Mouse (Mus musculus): ENCODE results near the gene Myo18a.
"Not testable (repeated sequence)": the region's sequence is repeated elsewhere in the genome, so short reads cannot be mapped to it uniquely, and the experiment has no call there.

Gene Myo18a

GRCm38 (mm10) chr11:77762783-77763672 lies at the start of gene Myo18a:
TSS of gene Myo18a (plus strand) at chr11:77763246.
- peak; percentile 72 to 79 for DNase-seq (ENCODE audit: low spot score in 2 of 2)

GRCm38 (mm10) chr11:77713736-77714135 lies 49.3 kb upstream of the Myo18a start:
- DNase-seq (ENCODE audit: low spot score in 2 of 2) = no peak

GRCm38 (mm10) chr11:77719055-77719454 lies 44.0 kb upstream of the Myo18a start:
- DNase-seq (ENCODE audit: low spot score in 2 of 2) = no peak

- no peak for DNase-seq (ENCODE audit: low spot score in 2 of 2)
Observed at GRCm38 (mm10) chr11:77721389-77721788, 41.7 kb upstream of the Myo18a start.

GRCm38 (mm10) chr11:77724766-77725165 lies 38.3 kb upstream of the Myo18a start:
- peak in 1 of 2 experiments; percentile 9 for DNase-seq (ENCODE audit: low spot score in 2 of 2)

GRCm38 (mm10) chr11:77725183-77725582 lies 37.9 kb upstream of the Myo18a start, which contains the start of gene Cryba1:
TSS of gene Cryba1 (minus strand) at chr11:77725283.
- DNase-seq (ENCODE audit: low spot score in 2 of 2) = no peak

GRCm38 (mm10) chr11:77728587-77728986 lies 34.5 kb upstream of the Myo18a start:
- DNase-seq (ENCODE audit: low spot score in 2 of 2) = no peak

GRCm38 (mm10) chr11:77737289-77737688 lies 25.8 kb upstream of the Myo18a start:
- peak; percentile 82 to 85 for DNase-seq (ENCODE audit: low spot score in 2 of 2)

- no peak for DNase-seq (ENCODE audit: low spot score in 2 of 2)
Observed at GRCm38 (mm10) chr11:77738555-77738954, 24.5 kb upstream of the Myo18a start.

GRCm38 (mm10) chr11:77743966-77744365 lies 19.1 kb upstream of the Myo18a start:
- DNase-seq (ENCODE audit: low spot score in 2 of 2) = no peak

- DNase-seq (ENCODE audit: low spot score in 2 of 2) = no peak
Observed at GRCm38 (mm10) chr11:77746652-77747051, 16.4 kb upstream of the Myo18a start.

- not testable (repeated sequence) for DNase-seq (ENCODE audit: low spot score in 2 of 2)
Observed at GRCm38 (mm10) chr11:77747103-77747502, 15.9 kb upstream of the Myo18a start.

GRCm38 (mm10) chr11:77748996-77749395 lies 14.1 kb upstream of the Myo18a start:
- DNase-seq (ENCODE audit: low spot score in 2 of 2) = no peak

- no peak for DNase-seq (ENCODE audit: low spot score in 2 of 2)
Observed at GRCm38 (mm10) chr11:77752525-77752924, 10.5 kb upstream of the Myo18a start.

GRCm38 (mm10) chr11:77753469-77753868 lies 9.6 kb upstream of the Myo18a start:
- no peak for DNase-seq (ENCODE audit: low spot score in 2 of 2)

- no peak for DNase-seq (ENCODE audit: low spot score in 2 of 2)
Observed at GRCm38 (mm10) chr11:77760031-77760430, 3.0 kb upstream of the Myo18a start.

GRCm38 (mm10) chr11:77763673-77764340 lies 761 bp downstream of the Myo18a start:
- peak in 1 of 2 experiments; percentile 52 for DNase-seq (ENCODE audit: low spot score in 2 of 2)

- peak; percentile 48 to 75 for DNase-seq (ENCODE audit: low spot score in 2 of 2)
Observed at GRCm38 (mm10) chr11:77764694-77765458, 1.8 kb downstream of the Myo18a start.

GRCm38 (mm10) chr11:77765459-77765777 lies 2.4 kb downstream of the Myo18a start:
- DNase-seq (ENCODE audit: low spot score in 2 of 2) = no peak

- peak; percentile 57 to 63 for DNase-seq (ENCODE audit: low spot score in 2 of 2)
Observed at GRCm38 (mm10) chr11:77766351-77767001, 3.4 kb downstream of the Myo18a start.

- DNase-seq (ENCODE audit: low spot score in 2 of 2) = no peak
Observed at GRCm38 (mm10) chr11:77769496-77769895, 6.5 kb downstream of the Myo18a start.

GRCm38 (mm10) chr11:77770346-77770745 lies 7.3 kb downstream of the Myo18a start:
- DNase-seq (ENCODE audit: low spot score in 2 of 2) = no peak
